Mouse (Mus musculus) lung, postnatal 0 days (tissue): Measurements from ENCODE around the gene 1700007K13Rik.

Source experiments
- CTCF ChIP-seq: IDR thresholded peaks from 2 replicates; pipeline ENCODE4 v1.5.1; 2016; ENCODE audit warnings: antibody characterized with exemption, mild to moderate bottlenecking
- EP300 ChIP-seq: IDR thresholded peaks from 2 replicates; pipeline ENCODE4 v1.6.1; 2016; ENCODE audit warnings: antibody characterized with exemption, mild to moderate bottlenecking, control low read depth

DNA sequence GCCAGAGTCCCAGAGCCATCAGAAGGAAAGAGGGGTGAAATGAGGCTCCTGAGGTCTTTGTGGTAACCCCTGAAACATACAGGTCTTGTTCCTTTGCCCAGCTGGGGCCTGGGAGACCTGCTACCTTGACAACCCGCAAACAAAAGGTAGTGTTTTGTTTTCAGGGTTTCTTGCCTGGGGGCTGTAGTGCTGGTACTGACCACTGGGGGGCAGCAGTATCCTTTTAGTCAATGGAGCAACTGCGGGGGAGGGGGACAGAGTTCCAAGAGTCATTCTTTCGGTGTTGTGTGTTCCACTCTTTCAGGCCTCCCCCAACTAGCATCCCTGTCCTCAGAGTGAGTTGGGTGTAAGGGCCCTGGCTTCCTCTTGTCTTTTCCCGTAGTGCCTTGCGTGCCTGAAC lies 48.4 kb upstream of the 1700007K13Rik start:
- no peak for TF ChIP-seq EP300
- TF ChIP-seq CTCF = peak; percentile 96
